Mouse (Mus musculus) limb, embryonic 13.5 days (tissue): ENCODE measurements around the gene Mapk8. TPM values are rescaled to one million over a fixed set of nuclear protein-coding genes. Genes with fewer than 3 reads are reported as not detected.
"Not testable (repeated sequence)": the region's sequence is repeated elsewhere in the genome, so short reads cannot be mapped to it uniquely, and the experiment has no call there.

Source experiments
- ATAC-seq: fragments of 200-750 bp; cut with Nextera tagmentation; 2 replicates; pipeline ENCODE4 v1.8.0; 2017; ENCODE audit warnings: low read depth, moderate number of reproducible peaks, moderate TSS enrichment; ENCODE audit not compliant: low FRiP score
- H3K27ac ChIP-seq: fragments of 300-500 bp; sonication (generic); 2 replicates; pipeline ENCODE4 v1.5.1; 2015; ENCODE audit warnings: inconsistent platforms, mild to moderate bottlenecking, moderate library complexity
- H3K27me3 ChIP-seq: fragments of 300-500 bp; sonication (generic); 2 replicates; pipeline ENCODE4 v1.6.1; 2015; ENCODE audit warnings: mild to moderate bottlenecking, inconsistent platforms
- H3K36me3 ChIP-seq: fragments of 300-500 bp; sonication (generic); 2 replicates; pipeline ENCODE4 v1.6.1; 2015; ENCODE audit warnings: inconsistent platforms, mild to moderate bottlenecking, moderate library complexity
- H3K4me1 ChIP-seq: fragments of 300-500 bp; sonication (generic); 2 replicates; pipeline ENCODE4 v1.6.1; 2015; ENCODE audit warnings: inconsistent platforms
- H3K4me2 ChIP-seq: fragments of 300-500 bp; sonication (generic); replicated peaks from 2 replicates; pipeline ENCODE4 v1.6.1; 2015; ENCODE audit warnings: inconsistent platforms, mild to moderate bottlenecking, moderate library complexity
- H3K4me3 ChIP-seq: fragments of 300-500 bp; sonication (generic); 2 replicates; pipeline ENCODE4 v1.5.1; 2015; ENCODE audit warnings: moderate library complexity, mild to moderate bottlenecking, inconsistent platforms
- H3K9ac ChIP-seq: fragments of 300-500 bp; sonication (generic); 2 replicates; pipeline ENCODE4 v1.6.1; 2015; ENCODE audit warnings: mild to moderate bottlenecking, inconsistent platforms
- H3K9me3 ChIP-seq: fragments of 300-500 bp; sonication (generic); 2 replicates; pipeline ENCODE4 v1.6.1; 2016; ENCODE audit warnings: inconsistent platforms
- WGBS: fragments of 180-500 bp; shearing (Covaris S2); methylation state at CpG from one replicate; pipeline ENCODE4 v1.1.7; 2015; 5-methylcytosine and 5-hydroxymethylcytosine counted together
- polyA plus RNA-seq: library from polyadenylated mRNA; unstranded; fragments of >200 nt; fragmentation: Nextera tagmentation; extraction: Ambion mirVana; gene quantifications from 2 replicates; pipeline ENCODE4 v1.2.1, GENCODE M21; 2015

Gene Mapk8
- polyA plus RNA-seq, 1 experiment from 2014 or later: 24.0 TPM

DNA sequence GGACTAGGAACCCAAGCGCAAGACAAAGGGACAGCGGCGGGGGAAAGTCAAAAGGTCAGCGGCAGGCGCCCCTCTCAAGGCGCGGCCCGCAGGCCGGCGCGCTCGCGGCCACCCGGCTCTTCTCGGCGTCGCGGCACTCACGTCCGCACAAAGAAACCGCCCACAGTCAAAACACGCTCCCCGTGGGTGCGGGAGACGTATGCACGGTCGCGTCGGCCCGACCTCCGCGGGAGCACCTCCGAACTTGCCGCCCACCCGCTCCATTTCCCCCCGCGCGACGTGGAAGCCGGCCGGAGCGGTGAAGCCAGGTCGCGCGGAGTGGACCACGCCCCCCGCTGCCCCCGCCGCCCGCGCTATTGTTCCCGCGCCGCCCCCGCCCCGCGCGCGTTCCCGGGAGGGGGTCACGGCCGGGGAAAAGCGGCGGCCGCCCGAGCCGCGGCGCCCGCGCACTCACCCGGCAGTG, 366 bp downstream of the Mapk8 start:
- Histone ChIP-seq H3K27me3 (no peaks in the 10 kb centered on the region), H3K4me3 (peak overlapping the region; percentile 87), H3K4me2 (peak overlapping the region; percentile 72), H3K9me3 (no peaks in the 10 kb centered on the region), H3K27ac (peak overlapping the region; percentile 90), H3K4me1 (peaks cover 17% of the 10 kb centered on the region), H3K36me3 (no peaks in the 10 kb centered on the region), H3K9ac (peak overlapping the region; percentile 94)
- peak; percentile 62 for ATAC-seq
- WGBS: under 1% methylated on average over 53 of the region's 72 CpGs

DNA sequence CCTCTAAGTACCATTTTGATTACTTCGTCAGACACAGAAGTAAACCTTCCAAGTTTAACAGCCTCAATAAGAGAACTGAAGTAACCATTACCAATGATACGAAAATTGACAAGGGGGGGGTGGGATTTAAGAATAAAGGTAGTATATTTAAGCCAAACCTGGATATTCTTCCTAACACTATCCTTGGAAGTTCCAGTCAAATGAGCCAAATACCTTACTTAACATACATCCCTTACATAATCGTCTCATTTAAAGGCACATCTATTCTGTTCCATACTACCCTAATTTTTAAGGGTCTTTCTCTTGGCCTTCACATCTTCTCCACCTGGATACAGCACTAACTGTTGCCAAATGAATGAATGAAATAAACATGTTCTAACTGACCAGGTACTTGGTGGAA, 996 bp downstream of the Mapk8 start:
- Histone ChIP-seq H3K4me3 (peak overlapping the region; percentile 87), H3K9me3 (no peaks in the 10 kb centered on the region), H3K27me3 (no peaks in the 10 kb centered on the region), H3K27ac (0 out of 2 replicates have a peak overlapping the region, but pooled peaks have one; percentile 90), H3K4me2 (peak overlapping the region; percentile 72), H3K4me1 (peaks cover 17% of the 10 kb centered on the region), H3K36me3 (no peaks in the 10 kb centered on the region), H3K9ac (peak overlapping the region; percentile 94)
- no peak for ATAC-seq
- WGBS: 29% methylated on average over 3 of the region's 3 CpGs

DNA sequence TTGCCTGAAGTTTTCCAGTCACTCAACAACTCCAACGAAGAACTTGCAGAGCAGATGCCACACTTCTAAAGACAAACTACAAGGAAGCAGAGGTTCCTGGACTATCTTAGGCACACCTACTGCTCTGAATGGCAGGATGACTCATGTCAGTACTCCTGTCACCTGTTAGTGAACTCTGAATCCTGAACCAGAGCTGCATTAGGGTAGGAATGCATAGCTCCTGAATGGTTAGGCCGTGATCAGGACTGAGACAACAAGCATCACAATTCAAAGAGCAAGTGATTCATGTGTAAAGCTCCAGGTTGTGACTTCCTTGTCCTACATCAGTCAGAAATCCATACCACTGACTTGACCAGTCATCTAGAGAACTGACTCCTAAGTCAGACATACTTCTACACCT, 3.2 kb downstream of the Mapk8 start:
- Histone ChIP-seq H3K9ac (no peak overlapping the region), H3K4me2 (no peak overlapping the region), H3K36me3 (no peaks in the 10 kb centered on the region), H3K9me3 (no peaks in the 10 kb centered on the region), H3K27me3 (no peaks in the 10 kb centered on the region), H3K27ac (no peak overlapping the region), H3K4me3 (no peak overlapping the region), H3K4me1 (peaks cover 17% of the 10 kb centered on the region)
- 85% methylated on average over 2 of the region's 2 CpGs for WGBS
- ATAC-seq: no peak

DNA sequence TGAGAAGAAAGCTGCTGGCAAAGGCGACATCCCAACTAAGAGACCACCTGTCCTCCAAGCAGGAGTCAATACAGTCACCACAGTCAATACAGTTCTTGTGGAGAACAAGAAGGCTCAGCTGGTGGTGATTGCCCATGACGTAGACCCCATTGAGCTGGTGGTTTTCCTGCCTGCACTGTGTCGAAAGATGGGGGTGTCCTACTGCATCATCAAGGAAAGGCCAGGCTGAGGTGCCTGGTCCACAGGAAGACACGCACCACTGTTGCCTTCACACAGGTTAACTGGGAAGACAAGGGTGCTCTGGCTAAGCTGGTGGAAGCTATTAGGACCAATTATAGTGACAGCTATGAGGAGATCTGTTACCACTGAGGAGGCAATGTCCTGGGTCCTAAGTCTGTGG, 14.5 kb downstream of the Mapk8 start:
- H3K4me1 ChIP-seq, H3K9me3 ChIP-seq, H3K4me3 ChIP-seq, H3K27ac ChIP-seq, H3K36me3 ChIP-seq, H3K27me3 ChIP-seq, ATAC-seq, H3K4me2 ChIP-seq, H3K9ac ChIP-seq: not testable (repeated sequence)
- 92% methylated on average over 4 of the region's 4 CpGs for WGBS

DNA sequence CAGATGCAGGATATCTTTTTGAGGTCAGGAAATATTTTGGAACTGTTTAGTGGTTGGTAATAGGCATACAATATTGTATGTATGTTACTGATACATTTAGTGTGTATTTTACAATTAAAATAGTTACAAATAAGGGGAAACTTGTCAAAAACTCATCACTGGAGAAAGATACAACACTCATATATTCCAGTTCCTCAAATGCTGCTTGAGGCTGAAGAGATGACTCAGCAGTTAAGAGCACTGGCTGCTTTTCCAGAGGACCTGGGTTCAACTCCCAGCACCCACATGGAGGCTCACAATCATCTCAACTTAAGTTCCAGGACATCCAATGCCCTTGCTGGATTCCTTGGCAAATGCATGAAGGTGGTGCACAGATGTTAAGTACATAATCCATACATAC, 22.8 kb downstream of the Mapk8 start:
- Histone ChIP-seq H3K4me3 (no peak overlapping the region), H3K27ac (no peak overlapping the region), H3K9me3 (no peaks in the 10 kb centered on the region), H3K4me2 (no peak overlapping the region), H3K4me1 (no peaks in the 10 kb centered on the region), H3K36me3 (no peaks in the 10 kb centered on the region), H3K9ac (no peak overlapping the region), H3K27me3 (no peaks in the 10 kb centered on the region)
- no peak for ATAC-seq

DNA sequence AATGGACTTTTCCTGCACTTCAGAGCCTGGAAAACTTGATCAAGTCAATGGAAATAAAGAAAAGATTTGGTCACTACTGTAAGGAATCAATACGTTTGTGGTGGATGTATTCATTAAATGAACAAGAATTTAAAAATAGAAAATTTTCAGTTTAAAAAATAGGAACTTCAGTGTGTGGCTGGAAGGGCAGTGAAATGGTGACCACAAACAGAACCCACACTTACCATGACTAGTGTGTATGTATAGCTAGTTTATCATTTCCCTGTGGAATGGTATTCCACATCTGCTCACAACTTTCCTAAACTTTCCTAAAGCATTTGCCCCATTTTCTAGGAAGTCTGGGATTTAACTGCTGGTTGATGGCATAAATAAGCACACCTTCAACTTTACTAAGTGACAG, 24.0 kb downstream of the Mapk8 start:
- H3K36me3 ChIP-seq: no peaks in the 10 kb centered on the region
- no peaks in the 10 kb centered on the region for H3K9me3 ChIP-seq
- H3K27me3 ChIP-seq: no peaks in the 10 kb centered on the region
- 72% methylated on average over 1 of the region's 1 CpGs for WGBS
- H3K4me3 ChIP-seq: no peak overlapping the region
- H3K9ac ChIP-seq: no peak overlapping the region
- H3K4me1 ChIP-seq: no peaks in the 10 kb centered on the region
- H3K4me2 ChIP-seq: no peak overlapping the region
- ATAC-seq: no peak
- peak overlapping the region; percentile 39; the same call in 1 of the 2 replicates for H3K27ac ChIP-seq

DNA sequence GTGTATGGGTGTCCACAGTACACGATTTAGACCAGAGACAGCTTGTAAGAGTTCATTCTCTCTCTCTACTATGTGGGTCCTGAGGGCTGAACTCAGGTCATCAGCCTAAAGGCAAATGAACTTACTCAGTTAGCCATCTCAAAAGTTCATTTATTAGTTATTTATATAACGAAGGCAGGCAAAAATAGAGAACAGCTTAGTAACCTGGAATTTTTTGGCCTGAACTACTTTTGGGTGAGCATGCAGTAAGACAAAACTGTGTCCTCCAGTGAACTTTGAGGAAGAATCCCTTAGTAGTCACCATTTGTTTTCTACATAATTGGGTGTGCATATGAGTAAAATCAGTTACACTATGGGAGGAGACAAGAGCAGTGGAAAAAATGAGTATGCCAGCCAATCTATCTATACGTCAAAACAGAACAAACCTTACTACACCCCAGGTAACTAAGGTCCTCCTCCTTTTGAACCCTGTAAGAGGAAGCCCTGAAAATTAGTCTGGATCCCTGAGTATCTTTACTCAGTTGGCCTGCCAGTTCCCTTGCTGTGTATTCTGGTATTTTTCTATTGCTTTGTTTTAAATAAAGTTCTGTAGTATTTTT, 28.5 kb downstream of the Mapk8 start:
- Histone ChIP-seq H3K27me3 (no peaks in the 10 kb centered on the region), H3K36me3 (no peaks in the 10 kb centered on the region), H3K4me2 (no peak overlapping the region), H3K9me3 (no peaks in the 10 kb centered on the region), H3K4me3 (no peak overlapping the region), H3K27ac (no peak overlapping the region), H3K4me1 (0 out of 2 replicates have a peak, but pooled peaks cover 3% of the 10 kb centered on the region), H3K9ac (no peak overlapping the region)
- WGBS: 90% methylated on average over 3 of the region's 3 CpGs
- ATAC-seq: no peak

DNA sequence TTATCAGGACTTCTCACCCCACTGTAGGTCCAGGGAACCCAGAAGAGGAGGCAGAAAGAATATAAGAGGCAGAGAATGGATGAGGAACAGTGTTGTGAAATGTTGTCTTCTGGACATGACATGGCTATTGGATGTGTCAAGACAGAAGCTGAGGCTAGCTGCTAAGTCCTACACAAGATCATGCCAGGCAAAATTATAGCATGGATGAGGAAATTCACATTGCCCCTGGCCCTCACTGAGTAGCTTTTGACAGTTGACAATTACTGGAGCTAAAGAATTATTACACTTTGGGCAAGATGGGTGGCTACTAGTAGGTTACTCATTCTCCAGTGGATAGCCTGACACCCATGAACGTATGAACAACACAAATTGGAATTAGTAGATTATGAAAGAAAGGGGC, 31.2 kb downstream of the Mapk8 start:
- H3K4me2 ChIP-seq: no peak overlapping the region
- 81% methylated on average over 1 of the region's 1 CpGs for WGBS
- H3K27me3 ChIP-seq: no peaks in the 10 kb centered on the region
- H3K9ac ChIP-seq: no peak overlapping the region
- no peak for ATAC-seq
- no peak overlapping the region for H3K27ac ChIP-seq
- 0 out of 2 replicates have a peak, but pooled peaks cover 3% of the 10 kb centered on the region for H3K4me1 ChIP-seq
- 0 out of 2 replicates have a peak, but pooled peaks cover 2% of the 10 kb centered on the region for H3K36me3 ChIP-seq
- H3K4me3 ChIP-seq: no peak overlapping the region
- no peaks in the 10 kb centered on the region for H3K9me3 ChIP-seq

DNA sequence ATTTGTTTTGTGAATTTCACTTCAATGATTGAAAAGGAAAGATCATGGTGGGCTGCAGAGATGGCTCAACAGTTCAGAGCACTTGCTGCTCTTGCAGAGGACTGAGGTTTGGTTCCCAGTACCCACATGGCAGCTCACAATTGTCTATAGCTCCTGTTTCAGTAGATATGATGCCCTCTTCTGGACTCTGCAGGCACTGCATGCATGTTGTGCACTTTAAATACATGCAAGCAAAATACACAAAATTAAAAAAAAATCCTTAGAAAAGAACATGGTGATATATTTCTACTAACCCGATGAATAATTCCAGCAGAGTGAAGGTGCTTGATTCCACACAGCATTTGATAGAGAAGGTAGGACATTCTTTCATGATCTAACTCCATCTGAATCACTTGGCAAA, 44.6 kb downstream of the Mapk8 start:
- Histone ChIP-seq H3K4me1 (no peaks in the 10 kb centered on the region), H3K27me3 (no peaks in the 10 kb centered on the region)
- WGBS: 98% methylated on average over 1 of the region's 1 CpGs

DNA sequence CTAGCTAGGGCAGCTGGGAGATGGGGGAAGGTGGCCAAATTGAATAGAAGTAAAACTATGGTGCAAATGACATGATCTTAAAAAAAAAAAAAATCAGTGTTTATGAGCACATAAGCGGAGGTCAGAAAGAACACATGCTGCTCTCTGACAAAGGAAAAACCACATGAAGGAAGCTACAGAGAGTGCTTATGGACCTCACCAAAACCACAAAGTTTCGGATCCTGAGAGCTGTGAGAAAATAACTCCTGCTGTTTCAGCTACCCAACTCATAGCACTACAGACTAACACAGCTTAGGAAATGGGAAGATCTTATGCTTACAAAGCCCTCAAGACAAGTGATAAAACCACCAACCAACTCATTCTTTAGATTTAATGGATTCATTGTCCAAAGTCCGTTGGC, 46.9 kb downstream of the Mapk8 start:
- H3K4me1 ChIP-seq: no peaks in the 10 kb centered on the region
- WGBS: 77% methylated on average over 3 of the region's 3 CpGs

More for the DNA sequence above, 44.6 kb downstream of the Mapk8 start:
- Histone ChIP-seq H3K36me3 (peaks cover 33% of the 10 kb centered on the region), H3K4me3 (no peak overlapping the region), H3K9ac (no peak overlapping the region), H3K9me3 (no peaks in the 10 kb centered on the region), H3K27ac (no peak overlapping the region), H3K4me2 (no peak overlapping the region)
- ATAC-seq: no peak

DNA sequence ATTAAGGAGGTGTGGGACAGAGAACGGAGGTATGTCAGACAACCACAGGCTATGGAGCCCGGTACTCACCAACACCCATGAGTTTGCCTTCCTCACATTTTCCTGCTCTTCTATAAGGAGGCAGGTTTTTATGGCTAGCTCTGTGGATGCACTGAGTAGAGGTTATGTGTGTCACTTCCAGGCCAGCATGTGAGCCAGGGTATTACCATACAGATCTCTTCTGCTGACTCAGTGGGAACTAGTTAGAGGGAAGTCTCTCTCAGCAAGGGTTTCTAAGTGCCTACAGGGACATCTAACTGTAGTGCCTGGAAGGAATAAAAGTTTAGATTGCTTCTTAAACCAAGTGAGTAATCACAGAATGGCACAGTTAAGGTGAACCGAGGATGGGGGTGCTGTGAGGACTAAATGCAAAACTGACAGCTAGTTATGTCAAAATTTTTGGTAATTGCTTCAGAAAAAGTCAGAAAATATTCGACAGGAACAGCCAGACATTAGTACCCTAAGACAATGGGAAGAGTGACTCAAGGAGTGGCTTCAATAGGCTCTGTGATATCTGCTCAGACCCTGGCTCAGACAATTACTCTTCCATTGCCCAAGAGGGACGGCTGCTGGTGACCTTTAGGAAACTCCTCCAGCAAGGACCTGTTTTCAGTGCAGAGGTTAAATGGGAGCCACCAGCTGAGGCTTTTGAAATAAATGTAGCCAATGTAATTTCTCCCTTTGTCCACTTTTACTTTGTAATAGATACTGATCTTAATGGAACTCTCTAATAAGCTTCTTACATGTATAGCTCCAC, 48.7 kb downstream of the Mapk8 start:
- no peak for ATAC-seq
- H3K27me3 ChIP-seq: no peaks in the 10 kb centered on the region
- no peaks in the 10 kb centered on the region for H3K9me3 ChIP-seq
- peaks cover 28% of the 10 kb centered on the region for H3K36me3 ChIP-seq
- no peak overlapping the region for H3K4me2 ChIP-seq
- H3K9ac ChIP-seq: no peak overlapping the region
- 89% methylated on average over 5 of the region's 5 CpGs for WGBS
- no peak overlapping the region for H3K4me3 ChIP-seq
- no peak overlapping the region for H3K27ac ChIP-seq
- H3K4me1 ChIP-seq: no peaks in the 10 kb centered on the region

More for the DNA sequence above, 46.9 kb downstream of the Mapk8 start:
- H3K36me3 ChIP-seq: peaks cover 28% of the 10 kb centered on the region
- H3K4me2 ChIP-seq: no peak overlapping the region
- H3K27ac ChIP-seq: no peak overlapping the region
- no peak for ATAC-seq
- H3K27me3 ChIP-seq: no peaks in the 10 kb centered on the region
- H3K9ac ChIP-seq: no peak overlapping the region
- H3K9me3 ChIP-seq: no peaks in the 10 kb centered on the region
- H3K4me3 ChIP-seq: no peak overlapping the region

DNA sequence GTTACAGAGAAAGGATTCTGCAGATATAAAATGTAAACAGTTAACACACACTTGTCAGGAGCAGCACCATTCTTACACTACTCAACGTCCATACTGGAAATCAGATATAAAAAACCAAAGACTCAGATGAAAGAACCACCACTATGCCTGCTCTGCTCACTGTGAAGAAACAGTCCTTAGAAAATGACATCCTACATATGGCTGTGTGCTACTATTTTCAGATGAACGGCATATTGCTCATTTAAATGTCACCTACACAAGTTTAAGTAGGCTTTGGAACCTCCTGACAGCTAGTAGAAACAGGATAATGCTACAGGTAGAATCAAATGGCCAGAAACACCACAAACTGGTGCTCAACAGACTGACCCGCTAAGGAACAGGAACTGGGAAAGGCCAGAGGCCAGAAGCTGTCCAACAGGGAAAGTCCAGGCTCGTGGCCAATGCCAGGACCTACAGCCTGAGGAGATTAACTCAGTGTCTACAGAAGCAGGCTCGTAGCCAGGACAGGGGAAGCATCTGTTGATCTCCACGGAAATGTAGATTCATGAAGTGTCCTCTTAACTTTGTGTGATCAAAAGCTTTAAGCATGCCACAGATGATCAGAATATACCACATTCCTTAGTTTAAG, 66.0 kb downstream of the Mapk8 start:
- no peaks in the 10 kb centered on the region for H3K9me3 ChIP-seq
- H3K27me3 ChIP-seq: no peaks in the 10 kb centered on the region
- no peak overlapping the region for H3K27ac ChIP-seq
- no peak overlapping the region for H3K4me2 ChIP-seq
- no peak for ATAC-seq
- H3K4me3 ChIP-seq: no peak overlapping the region
- no peak overlapping the region for H3K9ac ChIP-seq
- H3K36me3 ChIP-seq: peaks cover 45% of the 10 kb centered on the region
- H3K4me1 ChIP-seq: no peaks in the 10 kb centered on the region
- 86% methylated on average over 6 of the region's 6 CpGs for WGBS
